Mouse (Mus musculus) adrenal gland, adult (tissue): ENCODE measurements at regions not wholly inside any gene's neighbourhood (a gene's known extent, or its start where the extent isn't known, plus 50 kb on each side); places are given as distances from the start of the nearest gene placed in this dataset.
"Not testable (repeated sequence)": the region's sequence is repeated elsewhere in the genome, so short reads cannot be mapped to it uniquely, and the experiment has no call there.

Experiments used
- DNase-seq, 2 experiments: peaks; one replicate each; pipeline ENCODE4 v3.0.0; 2022 to 2023; ENCODE audit warnings: low spot score in 1 of 2; ENCODE audit not compliant: inconsistent age in 2 of 2

- no peak for DNase-seq
Observed at GRCm38 (mm10) chr8:63829096-63829495, 123.0 kb downstream of the Sgo2b start.

- DNase-seq: no peak
Observed at GRCm38 (mm10) chr8:63828141-63828540, 123.9 kb downstream of the Sgo2b start.

GRCm38 (mm10) chr8:63784496-63784895 is 167.6 kb downstream of the Sgo2b start:
- DNase-seq: no peak

GRCm38 (mm10) chr8:63760891-63761290 is 191.2 kb downstream of the Sgo2b start:
- DNase-seq: peak in 1 of 2 experiments; percentile 12

GRCm38 (mm10) chr8:63759931-63760330 is 192.1 kb downstream of the Sgo2b start:
- DNase-seq: peak in 1 of 2 experiments; percentile 3

GRCm38 (mm10) chr8:63755236-63755635 is 196.8 kb downstream of the Sgo2b start:
- peak in 1 of 2 experiments; percentile 77 for DNase-seq

- peak in 1 of 2 experiments; percentile 13 for DNase-seq
Observed at GRCm38 (mm10) chr8:63754812-63755211, 197.2 kb downstream of the Sgo2b start.

- DNase-seq: peak in 1 of 2 experiments; percentile 30
Observed at GRCm38 (mm10) chr8:63753236-63753635, 198.8 kb downstream of the Sgo2b start.

- DNase-seq: no peak
Observed at GRCm38 (mm10) chr8:63734411-63734810, 217.6 kb downstream of the Sgo2b start.

GRCm38 (mm10) chr8:63730741-63731140 is 221.3 kb downstream of the Sgo2b start:
- not testable (repeated sequence) for DNase-seq
